Mouse (Mus musculus) heart, postnatal 10 days (tissue): ENCODE data around the gene Platr25. TPM values are rescaled to one million over a fixed set of nuclear protein-coding genes. Genes with fewer than 3 reads are reported as not detected.

Experiments used
- microRNA-seq, 2 experiments: library from miRNA; unstranded; fragments of <30 nt; microRNA quantifications; one replicate each; pipeline ENCODE4 v1.2.0; 2022
- total RNA-seq, 2 experiments: library from RNA; stranded (reverse); gene quantifications; 2 replicates each; pipeline ENCODE4 v1.2.3; 2021

The Platr25 gene
- total RNA-seq, 2 experiments from 2014 or later = 4.4 to 5.4 TPM

Small RNA genes within 50 kb of the gene (microRNA-seq; reads per million reads assigned to microRNA genes)
- 0 reads per million in 2 experiments for gene Gm24020
- 0 reads per million in 2 experiments for gene Gm24588
- 0 reads per million in 2 experiments for gene Mir713

Other genes with a start within 250 kb of the Platr25 start
- gene Zfp935, start 202.2 kb downstream of the Platr25 start, total RNA-seq = under 1 TPM in 1 of 2 experiments, not detected in 1; 0.74 TPM
- 1 to 10 TPM; 5.8 to 6.6 TPM for gene Zfp934, start 189.5 kb downstream of the Platr25 start, total RNA-seq
- 1 to 10 TPM; 1.4 to 2.4 TPM for gene 6720489N17Rik, start 136.5 kb downstream of the Platr25 start, total RNA-seq
- gene Gm5141, start 25.1 kb upstream of the Platr25 start, total RNA-seq = 1 to 10 TPM; 1.0 to 1.6 TPM
- gene Fbp2, start 97.7 kb upstream of the Platr25 start, total RNA-seq = 10 to 100 TPM; 33.8 to 39.5 TPM
- not detected for gene Fbp1, start 127.6 kb upstream of the Platr25 start, total RNA-seq
- 100 to 1,000 TPM; 121 to 143 TPM for gene 2010111I01Rik, start 204.2 kb upstream of the Platr25 start, total RNA-seq